Comparison of ENCODE assay signal across 14 mouse cellular contexts in the genomic region with DNA sequence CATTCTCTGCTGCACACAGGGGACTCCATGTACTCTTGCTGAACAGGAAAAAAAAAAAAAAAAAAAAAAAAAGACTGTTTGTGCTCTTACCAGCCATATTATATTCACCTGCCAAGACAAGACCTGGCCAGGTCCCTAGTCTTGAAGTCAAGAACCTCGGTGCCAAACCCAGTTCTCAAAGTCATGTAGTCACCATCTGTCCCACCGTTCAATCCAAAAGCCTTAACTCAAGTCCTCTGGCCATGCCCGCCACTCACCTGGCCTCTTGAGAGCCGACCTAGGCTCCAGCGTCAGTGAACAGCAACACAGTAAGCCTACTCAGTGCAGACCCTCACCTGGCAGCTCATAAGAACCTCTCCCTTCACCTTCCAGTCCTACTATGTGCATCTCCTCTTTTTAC.
"Had no signal": no experiment of that assay in that cellular context is flagged by ENCODE, and none has a peak within 500 bp of the region (broad histone marks: within the 10 kb centered on the region; RNA-seq: fewer than 3 reads in every experiment).

No protein-coding gene starts in this region.

- H3K4me3 ChIP-seq: layer of hippocampus, adult 2 months; limb, embryonic 10.5 days; limb, embryonic 13.5 days; liver, embryonic 12.5 days; liver, embryonic 15.5 days; lung, embryonic 15.5 days; megakaryocyte, embryonic 14.5 days; midbrain, embryonic 10.5 days; neural tube, embryonic 12.5 days; neural tube, embryonic 15.5 days had no signal

- H3K27ac ChIP-seq: layer of hippocampus, adult 2 months; limb, embryonic 10.5 days; limb, embryonic 13.5 days; liver, embryonic 12.5 days; liver, embryonic 15.5 days; lung, embryonic 15.5 days; midbrain, embryonic 10.5 days; neural tube, embryonic 12.5 days; neural tube, embryonic 15.5 days had no signal

- H3K9ac ChIP-seq: limb, embryonic 13.5 days; liver, embryonic 12.5 days; liver, embryonic 15.5 days; lung, embryonic 15.5 days; neural tube, embryonic 12.5 days; neural tube, embryonic 15.5 days had no signal

- DNase-seq: layer of hippocampus, adult 9-11 months; liver; right cerebral cortex, postnatal 25 days; thymus, adult 18-20 months had no signal

- H3K4me1 ChIP-seq: liver, embryonic 12.5 days; liver, embryonic 15.5 days; megakaryocyte, embryonic 14.5 days had no signal

- ATAC-seq: liver, embryonic 12.5 days had no signal

- H3K36me3 ChIP-seq: limb, embryonic 10.5 days; limb, embryonic 13.5 days; liver, embryonic 12.5 days; liver, embryonic 15.5 days; lung, embryonic 15.5 days; midbrain, embryonic 10.5 days; neural tube, embryonic 12.5 days; neural tube, embryonic 15.5 days had no signal

- H3K4me2 ChIP-seq: limb, embryonic 13.5 days; liver, embryonic 12.5 days; liver, embryonic 15.5 days; lung, embryonic 15.5 days; neural tube, embryonic 12.5 days; neural tube, embryonic 15.5 days had no signal

- H3K27me3 ChIP-seq: liver, embryonic 15.5 days; lung, embryonic 15.5 days; neural tube, embryonic 12.5 days had no signal

- H3K9me3 ChIP-seq: limb, embryonic 10.5 days; limb, embryonic 13.5 days; liver, embryonic 12.5 days; liver, embryonic 15.5 days; lung, embryonic 15.5 days; megakaryocyte, embryonic 14.5 days; midbrain, embryonic 10.5 days; neural tube, embryonic 12.5 days; neural tube, embryonic 15.5 days had no signal
